Mouse (Mus musculus): ENCODE data around the gene 1700001O22Rik.

Gene 1700001O22Rik

DNA sequence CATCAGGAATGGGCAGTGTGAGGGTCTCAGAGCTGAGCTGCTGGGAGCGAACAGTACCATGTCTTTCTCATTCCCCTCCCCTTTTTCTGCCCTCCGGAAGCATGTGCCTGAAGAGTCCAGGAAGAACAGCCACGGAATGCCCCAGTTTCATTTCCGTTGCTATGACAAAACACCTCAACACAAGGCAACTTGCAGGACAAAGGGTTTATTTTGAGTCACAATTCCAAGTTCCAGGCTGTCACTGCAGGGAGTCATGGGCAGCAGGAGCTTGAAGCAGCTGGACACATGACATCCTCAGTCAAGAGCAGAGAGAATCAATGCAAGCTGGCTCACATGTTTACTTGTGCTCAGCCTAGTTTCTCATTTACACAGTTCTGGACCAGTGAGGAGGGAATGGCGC, 53.4 kb downstream of the 1700001O22Rik start:
- DNase-seq, result no peak

DNA sequence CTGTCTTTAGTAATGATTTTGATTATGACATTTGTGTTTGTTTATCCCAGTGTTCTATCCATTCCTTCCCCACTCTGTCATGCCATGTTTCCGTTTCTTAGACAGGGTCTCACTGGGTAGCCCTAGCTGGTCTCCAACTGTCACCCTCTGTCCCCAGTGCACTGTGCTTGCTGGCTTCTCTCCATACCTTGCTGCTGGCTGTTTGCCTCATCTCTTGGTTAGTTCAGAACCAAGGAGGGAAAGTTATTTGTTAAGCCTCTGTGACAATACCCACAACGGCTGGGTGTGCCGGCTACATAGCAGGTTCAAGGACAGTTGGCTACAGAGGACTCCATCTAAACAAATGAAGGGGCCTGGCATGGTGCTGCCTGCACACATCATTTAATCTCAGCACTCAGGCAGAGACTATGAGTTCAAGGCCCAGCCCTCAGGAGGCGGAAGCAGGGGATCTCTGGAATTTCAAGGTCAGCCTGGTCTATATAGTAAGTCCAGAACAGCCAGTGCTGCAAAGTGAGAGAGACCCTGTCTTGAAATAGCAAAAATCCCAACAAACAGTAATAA, 55.8 kb downstream of the 1700001O22Rik start:
- no peak for DNase-seq

Measured in cerebellum, postnatal 25 days (tissue).